Mouse (Mus musculus): ENCODE results near the gene Rbms3.

DNA sequence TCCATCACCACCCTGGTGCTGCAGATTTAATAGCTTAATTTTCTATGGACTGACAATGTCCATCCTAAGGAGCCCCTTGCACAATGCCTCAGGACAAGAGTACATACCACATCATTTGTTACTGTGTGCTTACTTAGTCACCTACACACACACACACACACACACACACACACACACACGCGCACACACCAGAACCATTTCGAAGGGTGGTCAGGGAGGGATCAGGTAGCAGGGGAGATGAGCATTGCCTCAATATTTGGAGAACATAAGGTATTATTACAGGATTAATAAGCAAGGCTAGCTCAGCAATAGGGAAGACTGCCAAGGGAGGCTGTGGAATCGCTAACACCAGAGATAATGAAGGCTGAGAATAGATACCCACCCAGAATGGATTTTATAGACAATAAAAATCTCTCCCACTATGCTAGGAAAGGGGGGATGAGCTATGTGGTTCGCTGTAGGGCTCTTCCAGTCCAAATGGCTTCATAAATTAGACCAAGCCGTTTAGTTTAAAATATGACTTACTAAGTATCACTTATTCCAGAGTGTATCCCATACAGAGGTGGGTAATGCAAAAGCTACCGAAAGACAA, 429.6 kb downstream of the Rbms3 start:
- no peak for TF ChIP-seq CTCF (IDR thresholded peaks at IDR 0.05; ENCODE audit: borderline replicate concordance, extremely low read depth, insufficient read depth, insufficient read length)
- no peak for TF ChIP-seq POLR2A (IDR thresholded peaks at IDR 0.05; ENCODE audit: borderline replicate concordance, extremely low read depth, insufficient read depth, insufficient read length, poor library complexity, severe bottlenecking)

All from brain, embryonic 14.5 days (tissue).